In the genomic region with DNA sequence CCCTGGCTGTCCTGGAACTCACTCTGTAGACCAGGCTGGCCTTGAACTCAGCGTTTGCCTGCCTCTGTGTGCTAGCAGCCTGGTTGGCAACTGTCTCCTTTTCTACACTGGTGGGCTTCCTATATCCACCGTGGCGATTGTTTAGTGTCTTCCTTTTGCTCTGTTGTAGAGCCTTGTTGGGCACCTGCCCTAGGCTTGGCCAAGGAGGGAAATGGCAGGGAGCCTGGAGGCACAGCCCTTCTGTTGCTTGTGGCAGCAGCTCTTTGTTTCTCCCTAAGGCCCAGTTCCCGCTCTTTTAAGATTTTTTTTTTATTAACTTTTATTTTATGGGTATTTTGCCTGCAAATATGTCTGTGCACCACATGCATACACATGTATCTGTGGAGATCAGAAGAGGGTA, we compare ENCODE assay signal across 16 mouse cellular contexts.
"Had no signal": no experiment of that assay in that cellular context is flagged by ENCODE, and none has a peak within 500 bp of the region (broad histone marks: within the 10 kb centered on the region; RNA-seq: fewer than 3 reads in every experiment).

No protein-coding gene starts in this region.

- H3K4me2 ChIP-seq: limb, embryonic 15.5 days; liver, embryonic 12.5 days; lung, embryonic 14.5 days; midbrain, embryonic 13.5 days; neural tube, embryonic 12.5 days; stomach, embryonic 15.5 days had no signal

- H3K9ac ChIP-seq: limb, embryonic 15.5 days; liver, embryonic 12.5 days; lung, embryonic 14.5 days; midbrain, embryonic 13.5 days; neural tube, embryonic 12.5 days; stomach, embryonic 15.5 days had no signal

- H3K4me1 ChIP-seq: limb, embryonic 15.5 days; liver, embryonic 12.5 days; megakaryocyte, embryonic 14.5 days; midbrain, embryonic 13.5 days; neural tube, embryonic 12.5 days; stomach, embryonic 15.5 days had no signal

- ATAC-seq: liver, embryonic 12.5 days; midbrain, embryonic 13.5 days had no signal

- H3K27me3 ChIP-seq: limb, embryonic 15.5 days; liver, embryonic 12.5 days; megakaryocyte, embryonic 14.5 days; midbrain, embryonic 13.5 days; neural tube, embryonic 12.5 days; stomach, embryonic 15.5 days had no signal

- DNase-seq: kidney, adult 9 months; kidney, postnatal 10 days; kidney, postnatal 4 days; lung, embryonic 14.5 days; lung, postnatal 10 days; right cerebral cortex, postnatal 14 days; thymus, adult 2 months; thymus, postnatal 25 days had no signal

- H3K4me3 ChIP-seq: limb, embryonic 15.5 days; liver, embryonic 12.5 days; megakaryocyte, embryonic 14.5 days; midbrain, embryonic 13.5 days; myocyte; neural tube, embryonic 12.5 days; stomach, embryonic 15.5 days had no signal

- H3K27ac ChIP-seq: limb, embryonic 15.5 days; liver, embryonic 12.5 days; macrophage; neural tube, embryonic 12.5 days; stomach, embryonic 15.5 days had no signal

- H3K9me3 ChIP-seq: limb, embryonic 15.5 days; liver, embryonic 12.5 days; megakaryocyte, embryonic 14.5 days; midbrain, embryonic 13.5 days; neural tube, embryonic 12.5 days; stomach, embryonic 15.5 days had no signal
